Mouse (Mus musculus): ENCODE data around the gene Hyou1. TPM values are rescaled to one million over a fixed set of nuclear protein-coding genes. Genes with fewer than 3 reads are reported as not detected.
"Not testable (repeated sequence)": the region's sequence is repeated elsewhere in the genome, so short reads cannot be mapped to it uniquely, and the experiment has no call there.

The Hyou1 gene
- total and polyA plus RNA-seq, 3 experiments, result 127 to 230 (median 177) TPM

GRCm38 (mm10) chr9:44406906-44407751 is 27.8 kb downstream of the Hyou1 start, which contains the start of the genes Rps25 and Trappc4:
TSS of gene Rps25 (plus strand) at chr9:44407139.
TSS of gene Trappc4 (minus strand) at chr9:44407600.
- peak; percentile 94 for DNase-seq

GRCm38 (mm10) chr9:44407752-44408097 is 28.4 kb downstream of the Hyou1 start:
- DNase-seq, result no peak

GRCm38 (mm10) chr9:44408693-44409092 is 29.4 kb downstream of the Hyou1 start:
- DNase-seq, result not testable (repeated sequence)

GRCm38 (mm10) chr9:44410647-44411336 is 31.5 kb downstream of the Hyou1 start:
- no peak for DNase-seq

- no peak for DNase-seq
These were observed 32.4 kb downstream of the Hyou1 start for GRCm38 (mm10) chr9:44411601-44412130.

GRCm38 (mm10) chr9:44412306-44412705 is 33.0 kb downstream of the Hyou1 start:
- DNase-seq, result no peak

GRCm38 (mm10) chr9:44412781-44413180 is 33.5 kb downstream of the Hyou1 start:
- DNase-seq, result no peak

GRCm38 (mm10) chr9:44417156-44417891 is 38.0 kb downstream of the Hyou1 start:
- no peak for DNase-seq

- DNase-seq, result peak; percentile 96
These were observed 38.6 kb downstream of the Hyou1 start for GRCm38 (mm10) chr9:44417892-44418363.

- DNase-seq, result no peak
These were observed 39.5 kb downstream of the Hyou1 start, which contains the start of gene Ccdc84 for GRCm38 (mm10) chr9:44418519-44419385. TSS of gene Ccdc84 (minus strand) at chr9:44418569.

GRCm38 (mm10) chr9:44419730-44420129 is 40.4 kb downstream of the Hyou1 start:
- DNase-seq, result not testable (repeated sequence)

- DNase-seq, result no peak
These were observed 41.1 kb downstream of the Hyou1 start for GRCm38 (mm10) chr9:44420280-44420898.

- DNase-seq, result no peak
These were observed 44.3 kb downstream of the Hyou1 start for GRCm38 (mm10) chr9:44423576-44423975.

- no peak for DNase-seq
These were observed 53.4 kb downstream of the Hyou1 start for GRCm38 (mm10) chr9:44432577-44433185.

- no peak for DNase-seq
These were observed 56.5 kb downstream of the Hyou1 start for GRCm38 (mm10) chr9:44435747-44436146.

GRCm38 (mm10) chr9:44440961-44441360 is 61.7 kb downstream of the Hyou1 start, which contains the start of gene Foxr1:
TSS of gene Foxr1 (minus strand) at chr9:44441136.
- no peak for DNase-seq
